Mouse (Mus musculus): Measurements from ENCODE around the gene Inpp5a.

GRCm38 (mm10) chr7:139380225-139380624 lies 8.7 kb upstream of the Inpp5a start:
- no peak for TF ChIP-seq CTCF (IDR thresholded peaks at IDR 0.05; ENCODE audit: low read depth)
- no peak for TF ChIP-seq EP300 (optimal IDR thresholded peaks at IDR 0.05)
